Mouse (Mus musculus) olfactory bulb, adult 2 months (tissue): Measurements from ENCODE around the gene Ctnna2.

Experiments
- CTCF ChIP-seq: fragments of 200-500 bp; IDR thresholded peaks from 2 replicates; pipeline ENCODE4 v1.5.1; 2012; ENCODE audit warnings: low read depth, mild to moderate bottlenecking, low read length, moderate library complexity; ENCODE audit not compliant: insufficient read depth
- POLR2A ChIP-seq: fragments of 200-500 bp; IDR thresholded peaks from 2 replicates; pipeline ENCODE4 v1.6.1; 2012; ENCODE audit warnings: mild to moderate bottlenecking, low read depth, low read length, moderate library complexity; ENCODE audit not compliant: insufficient read depth

- no peak for TF ChIP-seq CTCF
- no peak for TF ChIP-seq POLR2A
These were observed 451.9 kb downstream of the Ctnna2 start for GRCm38 (mm10) chr6:77527636-77528035.
